Mouse (Mus musculus) E14TG2a.4 (cell line): Measurements from ENCODE around the gene Plcl2.

Experiments
- CTCF ChIP-seq: conservative IDR thresholded peaks from 2 replicates; pipeline ENCODE4 v1.5.1; 2014; ENCODE audit warnings: low read length
- POU5F1 ChIP-seq: IDR thresholded peaks from 2 replicates; pipeline ENCODE4 v1.6.1; 2014; ENCODE audit warnings: low read length, borderline replicate concordance

- TF ChIP-seq POU5F1 (no peak), CTCF (no peak)
Measured at GRCm38 (mm10) chr17:50679613-50680534, 170.7 kb downstream of the Plcl2 start.
